Mouse (Mus musculus): Measurements from ENCODE around the gene Chmp3. TPM values are rescaled to one million over a fixed set of nuclear protein-coding genes. Genes with fewer than 3 reads are reported as not detected.

Gene Chmp3
- polyA plus RNA-seq, 1 experiment from 2014 or later: 70.3 TPM

- peaks cover 38% of the 10 kb centered on the region for H3K36me3 ChIP-seq (ENCODE audit: control insufficient read depth, insufficient read depth, low read length)
- no peaks in the 10 kb centered on the region for H3K9me3 ChIP-seq (ENCODE audit: control insufficient read depth, low read length)
- H3K4me1 ChIP-seq (ENCODE audit: control insufficient read depth, insufficient read depth, low read length): no peaks in the 10 kb centered on the region
- 89% methylated on average over 1 of the region's 1 CpGs for WGBS
- H3K27ac ChIP-seq (replicated peaks; ENCODE audit: low read depth, low read length): no peak overlapping the region
- DNase-seq (ENCODE audit: low spot score) (no peak), ATAC-seq (ENCODE audit: low read depth) (no peak)
- no peaks in the 10 kb centered on the region for H3K27me3 ChIP-seq (replicated peaks; ENCODE audit: control insufficient read depth, insufficient read depth, low read length)
- H3K4me2 ChIP-seq (ENCODE audit: low read depth, low read length): no peak overlapping the region
- H3K4me3 ChIP-seq (ENCODE audit: low read depth, low read length): no peak overlapping the region
- no peak overlapping the region for H3K9ac ChIP-seq (ENCODE audit: low read depth, low read length)
These were observed 31.8 kb downstream of the Chmp3 start for GRCm38 (mm10) chr6:71575359-71575758.

GRCm38 (mm10) chr6:71579478-71579877 lies 35.9 kb downstream of the Chmp3 start:
- peaks cover 40% of the 10 kb centered on the region for H3K36me3 ChIP-seq (ENCODE audit: control insufficient read depth, insufficient read depth, low read length)
- no peak for DNase-seq (ENCODE audit: low spot score)
- H3K27ac ChIP-seq (replicated peaks; ENCODE audit: low read depth, low read length): no peak overlapping the region
- no peaks in the 10 kb centered on the region for H3K4me1 ChIP-seq (ENCODE audit: control insufficient read depth, insufficient read depth, low read length)
- WGBS: 89% methylated on average over 11 of the region's 11 CpGs
- no peak overlapping the region for H3K4me3 ChIP-seq (ENCODE audit: low read depth, low read length)
- H3K9ac ChIP-seq (ENCODE audit: low read depth, low read length): no peak overlapping the region
- ATAC-seq (ENCODE audit: low read depth): no peak
- no peaks in the 10 kb centered on the region for H3K9me3 ChIP-seq (ENCODE audit: control insufficient read depth, low read length)
- no peak overlapping the region for H3K4me2 ChIP-seq (ENCODE audit: low read depth, low read length)
- no peaks in the 10 kb centered on the region for H3K27me3 ChIP-seq (replicated peaks; ENCODE audit: control insufficient read depth, insufficient read depth, low read length)

- Histone ChIP-seq H3K4me2 (ENCODE audit: low read depth, low read length) (no peak overlapping the region), H3K27me3 (replicated peaks; ENCODE audit: control insufficient read depth, insufficient read depth, low read length) (no peaks in the 10 kb centered on the region), H3K4me1 (ENCODE audit: control insufficient read depth, insufficient read depth, low read length) (no peaks in the 10 kb centered on the region), H3K4me3 (ENCODE audit: low read depth, low read length) (no peak overlapping the region), H3K36me3 (ENCODE audit: control insufficient read depth, insufficient read depth, low read length) (peaks cover 50% of the 10 kb centered on the region), H3K9ac (ENCODE audit: low read depth, low read length) (no peak overlapping the region), H3K27ac (replicated peaks; ENCODE audit: low read depth, low read length) (no peak overlapping the region), H3K9me3 (ENCODE audit: control insufficient read depth, low read length) (no peaks in the 10 kb centered on the region)
- 81% methylated on average over 4 of the region's 4 CpGs for WGBS
- DNase-seq (ENCODE audit: low spot score) (no peak), ATAC-seq (ENCODE audit: low read depth) (no peak)
These were observed 39.6 kb downstream of the Chmp3 start for GRCm38 (mm10) chr6:71583198-71583597.

- Histone ChIP-seq H3K4me1 (ENCODE audit: control insufficient read depth, insufficient read depth, low read length) (no peaks in the 10 kb centered on the region), H3K27me3 (replicated peaks; ENCODE audit: control insufficient read depth, insufficient read depth, low read length) (no peaks in the 10 kb centered on the region), H3K27ac (replicated peaks; ENCODE audit: low read depth, low read length) (no peak overlapping the region), H3K4me3 (ENCODE audit: low read depth, low read length) (no peak overlapping the region), H3K4me2 (ENCODE audit: low read depth, low read length) (no peak overlapping the region), H3K9ac (ENCODE audit: low read depth, low read length) (no peak overlapping the region), H3K9me3 (ENCODE audit: control insufficient read depth, low read length) (no peaks in the 10 kb centered on the region), H3K36me3 (ENCODE audit: control insufficient read depth, insufficient read depth, low read length) (peaks cover 80% of the 10 kb centered on the region)
- DNase-seq (ENCODE audit: low spot score) (no peak), ATAC-seq (ENCODE audit: low read depth) (no peak)
- WGBS: 97% methylated on average over 1 of the region's 1 CpGs
These were observed 45.8 kb downstream of the Chmp3 start for GRCm38 (mm10) chr6:71589401-71589800.

GRCm38 (mm10) chr6:71590154-71590553 lies 46.6 kb downstream of the Chmp3 start:
- Histone ChIP-seq H3K4me1 (ENCODE audit: control insufficient read depth, insufficient read depth, low read length) (no peaks in the 10 kb centered on the region), H3K4me2 (ENCODE audit: low read depth, low read length) (no peak overlapping the region), H3K4me3 (ENCODE audit: low read depth, low read length) (no peak overlapping the region), H3K27me3 (replicated peaks; ENCODE audit: control insufficient read depth, insufficient read depth, low read length) (no peaks in the 10 kb centered on the region), H3K27ac (replicated peaks; ENCODE audit: low read depth, low read length) (no peak overlapping the region), H3K36me3 (ENCODE audit: control insufficient read depth, insufficient read depth, low read length) (peaks cover 88% of the 10 kb centered on the region), H3K9me3 (ENCODE audit: control insufficient read depth, low read length) (no peaks in the 10 kb centered on the region), H3K9ac (ENCODE audit: low read depth, low read length) (no peak overlapping the region)
- DNase-seq (ENCODE audit: low spot score) (no peak), ATAC-seq (ENCODE audit: low read depth) (no peak)
- WGBS: 91% methylated on average over 4 of the region's 4 CpGs

- Histone ChIP-seq H3K27ac (replicated peaks; ENCODE audit: low read depth, low read length) (no peak overlapping the region), H3K36me3 (ENCODE audit: control insufficient read depth, insufficient read depth, low read length) (peaks cover 82% of the 10 kb centered on the region)
- WGBS: 92% methylated on average over 3 of the region's 3 CpGs
These were observed 64.2 kb downstream of the Chmp3 start for GRCm38 (mm10) chr6:71607756-71608155.

GRCm38 (mm10) chr6:71608994-71609393 lies 65.4 kb downstream of the Chmp3 start:
- Histone ChIP-seq H3K36me3 (ENCODE audit: control insufficient read depth, insufficient read depth, low read length) (peaks cover 82% of the 10 kb centered on the region), H3K4me2 (ENCODE audit: low read depth, low read length) (no peak overlapping the region), H3K9ac (ENCODE audit: low read depth, low read length) (no peak overlapping the region), H3K4me3 (ENCODE audit: low read depth, low read length) (no peak overlapping the region), H3K27ac (replicated peaks; ENCODE audit: low read depth, low read length) (no peak overlapping the region), H3K27me3 (replicated peaks; ENCODE audit: control insufficient read depth, insufficient read depth, low read length) (no peaks in the 10 kb centered on the region), H3K9me3 (ENCODE audit: control insufficient read depth, low read length) (no peaks in the 10 kb centered on the region), H3K4me1 (ENCODE audit: control insufficient read depth, insufficient read depth, low read length) (no peaks in the 10 kb centered on the region)
- ATAC-seq (ENCODE audit: low read depth) (no peak), DNase-seq (ENCODE audit: low spot score) (no peak)

More at GRCm38 (mm10) chr6:71607756-71608155, 64.2 kb downstream of the Chmp3 start:
- Histone ChIP-seq H3K4me2 (ENCODE audit: low read depth, low read length) (no peak overlapping the region), H3K9ac (ENCODE audit: low read depth, low read length) (no peak overlapping the region), H3K4me1 (ENCODE audit: control insufficient read depth, insufficient read depth, low read length) (no peaks in the 10 kb centered on the region), H3K27me3 (replicated peaks; ENCODE audit: control insufficient read depth, insufficient read depth, low read length) (no peaks in the 10 kb centered on the region), H3K9me3 (ENCODE audit: control insufficient read depth, low read length) (no peaks in the 10 kb centered on the region), H3K4me3 (ENCODE audit: low read depth, low read length) (no peak overlapping the region)
- DNase-seq (ENCODE audit: low spot score) (no peak), ATAC-seq (ENCODE audit: low read depth) (no peak)

- Histone ChIP-seq H3K4me3 (ENCODE audit: low read depth, low read length) (no peak overlapping the region), H3K9me3 (ENCODE audit: control insufficient read depth, low read length) (no peaks in the 10 kb centered on the region), H3K27ac (replicated peaks; ENCODE audit: low read depth, low read length) (no peak overlapping the region), H3K36me3 (ENCODE audit: control insufficient read depth, insufficient read depth, low read length) (peaks cover 81% of the 10 kb centered on the region), H3K27me3 (replicated peaks; ENCODE audit: control insufficient read depth, insufficient read depth, low read length) (no peaks in the 10 kb centered on the region), H3K9ac (ENCODE audit: low read depth, low read length) (no peak overlapping the region), H3K4me1 (ENCODE audit: control insufficient read depth, insufficient read depth, low read length) (no peaks in the 10 kb centered on the region), H3K4me2 (ENCODE audit: low read depth, low read length) (no peak overlapping the region)
- no peak for DNase-seq (ENCODE audit: low spot score)
- ATAC-seq (ENCODE audit: low read depth): no peak
- 92% methylated on average over 7 of the region's 7 CpGs for WGBS
These were observed 66.4 kb downstream of the Chmp3 start for GRCm38 (mm10) chr6:71609968-71610367.

GRCm38 (mm10) chr6:71613225-71613624 lies 69.6 kb downstream of the Chmp3 start:
- DNase-seq (ENCODE audit: low spot score) (no peak), ATAC-seq (ENCODE audit: low read depth) (no peak)
- Histone ChIP-seq H3K4me2 (ENCODE audit: low read depth, low read length) (no peak overlapping the region), H3K27me3 (replicated peaks; ENCODE audit: control insufficient read depth, insufficient read depth, low read length) (no peaks in the 10 kb centered on the region), H3K36me3 (ENCODE audit: control insufficient read depth, insufficient read depth, low read length) (peaks cover 91% of the 10 kb centered on the region), H3K4me3 (ENCODE audit: low read depth, low read length) (no peak overlapping the region), H3K27ac (replicated peaks; ENCODE audit: low read depth, low read length) (no peak overlapping the region), H3K4me1 (ENCODE audit: control insufficient read depth, insufficient read depth, low read length) (no peaks in the 10 kb centered on the region), H3K9ac (ENCODE audit: low read depth, low read length) (no peak overlapping the region), H3K9me3 (ENCODE audit: control insufficient read depth, low read length) (no peaks in the 10 kb centered on the region)

Data from embryonic facial prominence, embryonic 14.5 days (tissue).